Mouse (Mus musculus) gastrocnemius, postnatal 25 days (tissue): Measurements from ENCODE around the gene Retreg1. TPM values are rescaled to one million over a fixed set of nuclear protein-coding genes. Genes with fewer than 3 reads are reported as not detected.

Experiments used
- DNase-seq: peaks from one replicate; pipeline ENCODE4 v3.0.0; 2022
- microRNA-seq, 2 experiments: library from miRNA; unstranded; fragments of <30 nt; microRNA quantifications; one replicate each; pipeline ENCODE4 v1.2.0; 2021; ENCODE audit warnings: borderline replicate concordance in 2 of 2
- total RNA-seq, 2 experiments: library from RNA; stranded (reverse); gene quantifications; 1 replicate in 1 of 2; 2 replicates in 1 of 2; pipeline ENCODE4 v1.2.3; 2021

Gene Retreg1
- total RNA-seq, 2 experiments from 2014 or later, result 77.9 to 145 TPM

- no peak for DNase-seq
Measured at GRCm38 (mm10) chr15:26012891-26013290, 169.9 kb downstream of the Retreg1 start.

GRCm38 (mm10) chr15:26015979-26016665 lies 173.1 kb downstream of the Retreg1 start:
- peak; percentile 14 for DNase-seq

- DNase-seq, result no peak
Measured at GRCm38 (mm10) chr15:26021721-26022120, 178.7 kb downstream of the Retreg1 start.

GRCm38 (mm10) chr15:26022636-26023035 lies 179.7 kb downstream of the Retreg1 start:
- DNase-seq, result no peak

Small RNA genes lying within 50 kb of the gene (microRNA-seq; reads per million reads assigned to microRNA genes)
- gene Mir7212, result 0 to 0.26 reads per million in 2 experiments

Other genes starting within 250 kb of the Retreg1 start
- gene Myo10, start 220.7 kb upstream of the Retreg1 start, total RNA-seq, result 10 to 100 TPM; 36.3 to 50.5 TPM
- 10 to 100 TPM; 20.2 to 23.9 TPM for gene Zfp622, start 141.2 kb downstream of the Retreg1 start, total RNA-seq